Mouse (Mus musculus) CD8-positive naive resting alpha-beta T cell, adult 2 months (primary cell): ENCODE data around the gene Rps8.

Source experiments
- DNase-seq, 2 experiments: peaks; one replicate each; pipeline ENCODE4 v3.0.0; 2022; ENCODE audit warnings: low read depth in 2 of 2, low spot score in 2 of 2

Gene Rps8

GRCm38 (mm10) chr4:117148815-117149214 lies 7.2 kb downstream of the Rps8 start:
- no peak for DNase-seq

- no peak for DNase-seq
Measured at GRCm38 (mm10) chr4:117148047-117148713, 7.9 kb downstream of the Rps8 start.

GRCm38 (mm10) chr4:117146176-117146575 lies 9.9 kb downstream of the Rps8 start:
- DNase-seq = peak; percentile 94 to 96

DNA sequence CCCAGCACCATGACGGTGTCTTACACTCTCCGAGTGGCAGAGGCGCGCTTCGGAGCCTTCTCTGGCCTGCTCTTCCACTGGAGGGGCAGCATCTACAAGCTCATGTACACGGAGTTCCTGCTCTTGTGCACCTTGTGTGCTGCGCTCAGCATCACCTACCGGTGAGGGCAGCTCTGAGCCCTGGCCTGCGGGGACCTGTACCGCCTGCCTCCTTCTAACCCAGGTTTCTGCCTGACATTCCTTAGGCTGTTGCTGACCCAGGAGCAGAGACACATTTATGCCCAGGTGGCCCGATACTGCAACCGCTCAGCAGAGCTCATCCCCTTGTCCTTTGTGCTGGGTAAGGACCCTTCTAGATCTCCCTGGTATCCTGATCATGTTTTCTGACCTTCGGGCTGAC lies 10.8 kb downstream of the Rps8 start:
- DNase-seq = no peak

DNA sequence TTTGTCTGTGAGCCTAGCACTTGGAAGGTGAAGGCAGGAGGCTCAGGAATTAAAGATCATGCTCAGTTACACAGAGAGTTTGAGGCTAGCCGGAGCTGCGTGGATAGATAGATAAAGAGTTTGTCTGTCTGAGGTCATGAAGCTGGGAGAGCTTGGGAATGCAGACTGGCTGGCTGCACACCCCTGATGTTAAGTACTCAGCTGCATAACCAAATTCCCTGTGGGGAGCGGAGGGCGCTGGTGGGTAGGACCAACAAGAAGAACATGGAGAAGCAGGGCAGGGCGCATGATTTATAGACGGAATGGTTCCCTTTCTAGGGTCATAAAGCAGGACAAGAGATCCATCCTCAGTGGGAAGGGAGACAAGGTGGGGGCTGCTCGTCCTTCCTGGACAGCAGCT lies 13.0 kb downstream of the Rps8 start:
- no peak for DNase-seq

GRCm38 (mm10) chr4:117140613-117141012 lies 15.4 kb downstream of the Rps8 start:
- no peak for DNase-seq

DNA sequence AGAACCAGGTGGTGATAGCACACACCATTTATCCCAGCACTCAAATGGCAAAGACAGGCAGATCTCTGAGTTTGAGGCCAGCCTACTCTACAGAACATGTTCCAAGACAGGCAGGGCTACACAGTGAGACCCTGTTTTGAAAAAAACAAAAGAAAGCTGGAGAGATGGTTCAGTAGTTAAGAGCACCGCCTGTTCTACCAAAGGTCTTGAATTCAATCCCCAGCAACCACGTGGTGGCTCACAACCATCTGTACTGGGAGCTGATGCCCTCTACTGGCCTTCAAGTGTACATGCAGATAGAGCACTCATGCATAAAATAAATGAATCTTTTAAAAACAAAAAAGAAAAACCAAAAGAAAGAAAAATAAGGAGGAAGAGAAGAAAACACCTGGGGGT lies 16.8 kb downstream of the Rps8 start:
- DNase-seq = peak; percentile 41 to 55

DNA sequence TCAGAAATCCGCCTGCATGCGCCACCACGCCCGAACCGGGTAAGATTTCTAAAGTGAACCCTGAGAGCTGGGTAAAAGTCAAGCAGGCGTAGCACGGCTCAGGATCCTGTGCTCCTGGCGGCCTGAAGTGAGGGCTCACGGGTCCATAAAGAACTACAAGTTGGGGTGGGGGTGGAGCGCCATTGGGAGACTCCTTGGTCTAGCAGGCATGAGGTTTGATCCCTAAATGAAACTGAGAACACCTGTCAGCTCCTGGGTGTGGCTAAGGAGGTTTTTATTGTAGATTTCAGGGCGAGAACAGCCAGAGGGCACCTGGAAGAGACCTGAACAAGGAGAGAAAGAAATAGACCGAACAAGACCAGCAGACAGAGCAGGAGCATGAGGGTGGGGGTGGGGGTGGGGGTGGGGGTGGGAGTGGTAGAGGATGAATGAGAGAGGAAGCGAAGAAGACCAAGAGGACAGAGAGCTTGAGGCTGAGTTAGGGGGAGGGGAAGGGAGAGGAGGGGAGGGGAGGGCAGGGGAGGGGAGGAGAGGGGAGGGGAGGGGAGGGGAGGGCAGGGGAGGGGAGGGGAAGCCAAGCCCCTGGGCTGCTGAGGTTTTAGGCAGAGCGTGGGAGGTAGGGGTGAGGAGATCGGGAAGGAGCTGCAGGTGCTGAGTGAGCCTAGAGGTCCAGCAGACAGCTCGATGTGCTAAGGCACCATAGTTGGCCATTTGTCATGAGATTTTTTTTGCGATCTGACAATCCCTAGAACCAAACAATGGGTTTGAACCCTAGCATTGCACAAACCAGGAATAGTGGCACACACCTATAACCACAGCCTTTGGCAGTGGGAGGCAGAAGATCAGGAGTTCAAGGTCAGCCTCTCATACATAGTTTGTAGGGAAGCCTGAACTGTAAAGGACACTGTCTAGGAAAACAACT lies 17.5 kb downstream of the Rps8 start:
- DNase-seq = no peak

DNA sequence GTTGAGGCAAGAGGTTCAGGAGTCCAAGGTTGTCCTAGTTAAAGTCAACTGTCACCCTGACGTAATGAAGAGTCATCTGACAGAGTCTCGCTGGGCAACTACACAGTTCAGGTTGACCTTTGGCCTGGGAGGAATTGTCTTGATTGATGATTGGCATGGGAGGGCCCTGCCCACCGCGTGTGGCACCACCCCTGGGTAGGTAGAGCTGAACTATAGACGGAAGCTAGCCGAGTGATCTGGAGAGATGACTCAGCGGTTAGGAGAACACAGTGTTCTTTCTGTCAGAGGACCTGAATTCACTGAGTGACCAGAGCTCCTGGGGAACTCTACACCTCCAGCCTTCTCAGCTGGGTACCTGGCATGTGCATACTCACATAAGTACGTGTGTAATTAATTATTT lies 20.0 kb downstream of the Rps8 start:
- no peak for DNase-seq

DNA sequence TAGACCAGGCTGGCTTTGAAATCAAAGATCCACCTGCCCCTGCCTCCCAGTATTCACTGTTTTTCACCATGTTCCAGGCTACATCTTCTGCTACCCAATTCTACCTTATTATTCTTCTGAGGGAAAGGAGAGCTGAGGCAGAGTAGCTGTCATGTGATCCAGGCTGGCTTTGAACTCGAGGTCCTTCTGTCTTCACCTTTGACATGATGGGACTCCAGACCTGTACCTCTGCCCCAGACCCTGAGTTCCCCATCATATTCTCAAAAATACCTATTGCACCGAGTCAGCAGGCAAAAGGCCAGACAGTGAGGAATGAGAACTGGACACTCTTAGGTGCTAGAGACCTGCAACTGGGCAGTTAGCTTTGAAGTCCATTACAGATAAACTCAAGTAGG lies 21.4 kb downstream of the Rps8 start:
- no peak for DNase-seq

GRCm38 (mm10) chr4:117133817-117134600 lies 22.0 kb downstream of the Rps8 start, which contains the start of gene Plk3:
Gene Plk3 (minus strand): TSS chr4:117133963.
- peak; percentile 97 to 98 for DNase-seq

DNA sequence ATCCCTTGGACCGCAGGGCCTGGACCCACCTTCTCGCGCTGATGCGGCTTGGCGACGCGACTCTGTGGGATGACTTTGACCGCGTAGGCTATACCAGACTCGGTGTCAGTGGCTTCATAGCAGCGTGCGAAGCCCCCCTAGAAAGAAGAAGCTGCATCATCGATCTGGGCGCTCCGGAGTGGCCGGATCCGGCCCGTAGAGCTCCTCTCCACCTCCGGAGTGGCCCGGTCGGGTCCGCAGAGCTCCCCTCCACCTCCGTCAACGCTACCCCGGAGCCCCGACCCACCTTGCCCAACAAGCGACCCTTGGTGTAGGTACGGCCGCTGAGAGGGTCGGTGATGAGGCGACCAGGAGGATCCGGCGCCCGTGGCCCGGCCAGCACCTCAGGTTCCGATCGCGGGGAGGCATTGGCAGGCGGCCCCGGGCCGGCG lies 22.7 kb downstream of the Rps8 start:
- DNase-seq = no peak

DNA sequence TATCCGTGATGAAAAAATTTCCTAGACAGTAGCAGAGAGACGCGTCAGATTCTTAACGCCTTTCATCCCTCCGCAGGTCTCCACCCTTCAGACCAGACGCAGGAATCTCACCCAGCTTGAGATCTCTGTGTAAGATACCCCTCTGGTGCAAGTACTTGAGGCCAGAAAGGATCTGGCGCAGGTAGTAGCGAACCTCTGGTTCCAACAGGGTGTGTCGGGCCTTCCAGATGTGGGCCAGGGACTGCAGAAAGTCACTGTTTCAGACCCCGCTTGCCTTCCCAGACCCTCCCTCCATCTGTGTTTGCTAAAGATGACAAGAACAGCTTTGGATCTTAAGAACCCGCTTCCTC lies 23.3 kb downstream of the Rps8 start:
- DNase-seq = no peak

DNA sequence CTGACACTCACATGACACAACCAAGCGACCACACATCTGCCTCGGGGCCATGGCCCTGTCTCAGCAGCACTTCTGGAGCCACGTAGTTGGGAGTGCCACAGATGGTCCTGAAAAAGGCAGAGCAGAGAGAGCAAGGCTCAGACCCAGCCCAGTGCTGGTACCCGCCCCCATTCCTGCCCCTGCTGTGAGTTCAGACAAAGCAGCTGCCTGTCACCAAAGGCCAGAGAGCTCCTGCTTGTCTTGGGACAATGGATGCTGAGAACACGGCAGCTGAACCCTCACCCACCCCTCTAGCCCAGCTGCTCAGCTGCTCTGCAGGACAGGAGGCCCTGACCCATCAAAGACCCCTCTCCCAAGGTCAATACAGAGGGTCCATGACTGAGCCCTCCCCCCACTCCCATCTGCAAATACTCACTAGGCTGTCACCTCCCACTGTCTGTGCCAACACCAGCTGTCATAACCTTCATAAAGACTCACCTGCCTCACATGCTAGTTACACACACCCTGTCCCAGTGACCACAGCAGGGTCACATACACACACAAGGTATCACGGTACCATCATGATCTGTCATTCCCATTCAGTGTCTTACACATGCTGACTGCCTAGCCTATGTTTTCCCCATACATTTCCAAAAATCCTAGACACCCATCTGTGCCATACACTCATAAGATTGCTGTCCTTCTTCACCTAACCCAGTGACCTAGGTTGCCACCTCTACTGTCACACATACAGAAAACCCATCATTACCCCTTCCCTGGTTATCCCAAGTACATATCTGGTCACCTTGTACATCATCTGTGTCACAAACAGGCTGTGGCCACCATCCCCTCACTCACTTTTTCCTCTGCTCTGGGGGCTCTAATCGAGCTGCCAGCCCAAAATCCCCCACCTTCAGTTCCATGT lies 23.9 kb downstream of the Rps8 start:
- DNase-seq = no peak

DNA sequence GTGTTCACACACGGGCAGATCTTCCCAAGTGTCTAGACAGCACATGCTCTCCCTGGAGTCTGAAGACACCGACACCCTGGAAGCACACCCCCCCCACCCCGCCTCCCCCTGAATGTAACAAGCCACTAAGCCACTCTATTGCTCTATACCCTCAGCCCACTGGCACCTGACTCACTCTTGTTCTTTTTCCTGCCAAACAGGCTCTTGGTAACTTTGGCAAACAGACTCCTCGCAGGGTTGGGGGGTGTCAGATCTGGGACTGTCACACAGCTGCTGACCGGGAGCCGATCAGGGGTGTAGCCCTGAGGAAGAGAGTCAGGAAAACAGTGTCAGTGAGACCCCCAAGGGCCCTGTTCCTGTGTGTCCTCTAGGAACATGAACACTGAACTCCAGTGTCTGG lies 24.8 kb downstream of the Rps8 start:
- no peak for DNase-seq

DNA sequence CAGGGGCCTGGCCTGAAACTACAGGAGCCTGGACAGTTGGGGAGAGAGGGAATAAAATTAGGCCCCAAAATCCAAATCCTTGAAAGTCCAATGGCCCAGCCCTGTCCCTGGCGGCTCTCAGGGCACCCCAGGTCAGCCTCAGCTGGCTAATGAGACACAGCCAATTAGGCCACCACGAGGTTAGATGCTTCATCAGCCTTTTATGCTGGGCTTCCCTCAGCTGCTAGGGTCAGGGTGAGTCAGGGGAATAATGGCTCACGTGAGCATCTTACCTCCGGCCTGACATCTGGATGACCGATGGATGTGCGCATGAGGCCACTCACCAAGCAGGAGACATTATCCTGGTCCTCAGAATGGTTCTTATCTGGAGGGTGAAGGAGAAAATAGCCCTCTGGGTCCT lies 25.3 kb downstream of the Rps8 start:
- no peak for DNase-seq

- DNase-seq = no peak
Measured at GRCm38 (mm10) chr4:117127991-117128686, 27.9 kb downstream of the Rps8 start.

- no peak for DNase-seq
Measured at GRCm38 (mm10) chr4:117126675-117127290, 29.3 kb downstream of the Rps8 start, which contains the start of gene Tctex1d4. Gene Tctex1d4 (plus strand): TSS chr4:117126794.

- peak; percentile 59 to 60 for DNase-seq
Measured at GRCm38 (mm10) chr4:117125910-117126674, 30.0 kb downstream of the Rps8 start.
